ENCODE assay signal across 18 mouse cellular contexts in the genomic region with DNA sequence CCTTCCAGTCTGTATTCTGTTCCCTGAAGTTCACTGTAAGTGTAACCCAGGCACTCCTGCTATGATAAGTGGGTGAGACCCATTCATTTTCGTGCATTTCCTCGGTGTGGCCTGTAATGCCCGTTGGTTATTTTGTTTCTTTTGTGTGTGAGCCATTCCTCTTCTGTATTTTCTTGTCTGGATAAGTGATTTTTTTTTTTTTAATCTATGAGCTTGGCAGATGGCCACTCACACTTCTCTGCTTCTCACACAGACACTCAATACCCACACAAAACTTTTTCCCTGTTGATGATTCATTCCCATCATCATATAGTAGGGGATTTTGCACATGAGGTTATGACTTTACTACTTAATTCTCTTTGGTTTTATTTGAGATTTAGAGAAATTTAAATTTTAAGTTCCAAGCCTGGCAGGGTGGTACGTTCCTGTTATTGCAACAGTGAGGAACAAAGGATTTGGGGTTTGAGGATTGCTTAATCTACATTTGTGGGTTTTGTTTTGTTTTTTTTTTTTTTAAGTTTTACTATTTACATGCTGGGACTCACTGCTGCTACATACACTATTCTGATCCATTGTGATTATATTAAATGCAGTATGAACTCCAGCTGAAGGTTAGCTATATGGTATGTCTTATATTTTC. TPM values are rescaled to one million over a fixed set of nuclear protein-coding genes. Genes with fewer than 3 reads are reported as not detected.
DNase-seq lines count a peak whose midpoint lies in the region; ATAC-seq lines count a peak whose summit lies in the region.
"Had no signal": no experiment of that assay in that cellular context is flagged by ENCODE, and none has a peak within 500 bp of the region (broad histone marks: within the 10 kb centered on the region; RNA-seq: fewer than 3 reads in every experiment).

No protein-coding gene starts in this region.

- H3K27ac ChIP-seq in liver, embryonic 12.5 days = peak overlapping the region; percentile 56; the same call in 1 of the 2 replicates
- H3K27ac ChIP-seq: embryonic facial prominence, embryonic 13.5 days; forebrain, embryonic 13.5 days; hindbrain, embryonic 15.5 days had no signal

- H3K36me3 ChIP-seq in liver, embryonic 12.5 days = peaks cover 8% of the 10 kb centered on the region

- 74% methylated on average over 4 of the region's 4 CpGs for WGBS in liver, embryonic 12.5 days (ENCODE audit: insufficient replicate concordance)

- H3K4me2 ChIP-seq in liver, embryonic 12.5 days = no peak overlapping the region
- H3K4me2 ChIP-seq: embryonic facial prominence, embryonic 13.5 days; forebrain, embryonic 13.5 days; hindbrain, embryonic 15.5 days had no signal

- DNase-seq in right cerebral cortex, adult 18-20 months = peak; percentile 19
- DNase-seq in right cerebral cortex, postnatal 36 days (ENCODE audit: low spot score in 2 of 2) = no peak
- DNase-seq in NIH3T3 (ENCODE audit: low read depth) = peak; percentile 22
- DNase-seq in telencephalon, adult 2 months (ENCODE audit: low read depth, low spot score) = peak; percentile 36
- no peak for DNase-seq in cerebellum, postnatal 10 days
- DNase-seq in embryo, embryonic 10.5 days (ENCODE audit: low spot score) = no peak
- DNase-seq in thymus, postnatal 10 days (ENCODE audit: low spot score in 2 of 2) = no peak
- DNase-seq: adrenal gland, adult 2 months; heart, postnatal 14 days; kidney, adult 11 months; kidney, postnatal 14 days; right cerebral cortex, postnatal 14 days; thymus, adult 2 months had no signal

- no peak overlapping the region for H3K4me3 ChIP-seq in liver, embryonic 12.5 days
- H3K4me3 ChIP-seq: embryonic facial prominence, embryonic 13.5 days; forebrain, embryonic 13.5 days; hindbrain, embryonic 15.5 days had no signal

- H3K4me1 ChIP-seq in liver, embryonic 12.5 days = peaks cover 15% of the 10 kb centered on the region
- H3K4me1 ChIP-seq: embryonic facial prominence, embryonic 13.5 days; forebrain, embryonic 13.5 days; hindbrain, embryonic 15.5 days had no signal

- H3K27me3 ChIP-seq in liver, embryonic 12.5 days (replicated peaks) = no peaks in the 10 kb centered on the region
- H3K27me3 ChIP-seq: embryonic facial prominence, embryonic 13.5 days; forebrain, embryonic 13.5 days; hindbrain, embryonic 15.5 days had no signal

- H3K9ac ChIP-seq in liver, embryonic 12.5 days = no peak overlapping the region
- H3K9ac ChIP-seq: embryonic facial prominence, embryonic 13.5 days; forebrain, embryonic 13.5 days; hindbrain, embryonic 15.5 days had no signal

- no peak for ATAC-seq in liver, embryonic 12.5 days
- ATAC-seq: forebrain, embryonic 13.5 days; midbrain, embryonic 16.5 days had no signal

- no peaks in the 10 kb centered on the region for H3K9me3 ChIP-seq in liver, embryonic 12.5 days (replicated peaks)
- H3K9me3 ChIP-seq: embryonic facial prominence, embryonic 13.5 days; forebrain, embryonic 13.5 days; hindbrain, embryonic 15.5 days had no signal

RNA-seq across cellular contexts. Expression of a gene that starts 12.8 kb away (rescaled TPM):
- polyA plus RNA-seq in liver, embryonic 12.5 days (2016; fragmentation: Nextera tagmentation; extraction: Ambion mirVana) = 6.5 TPM in 2 replicates

RNA-seq across cellular contexts. Expression of a gene that starts 15.9 kb away (rescaled TPM):
- 1,584 and 1,643 TPM in 2 replicates for polyA plus RNA-seq in liver, embryonic 12.5 days (2016; fragmentation: Nextera tagmentation; extraction: Ambion mirVana)

RNA-seq across cellular contexts. Expression of a gene that starts 38.1 kb away (rescaled TPM):
- 72.6 and 77.5 TPM in 2 replicates for polyA plus RNA-seq in liver, embryonic 12.5 days (2016; fragmentation: Nextera tagmentation; extraction: Ambion mirVana)

Comparison
In these comparisons a context has a peak if more than half of its experiments do, and no peak if none do; other contexts are left out.
1. DNase-seq: peak in right cerebral cortex, adult 18-20 months (single experiment), NIH3T3 (single experiment) and telencephalon, adult 2 months (single experiment); none in right cerebral cortex, postnatal 36 days (0 of 2), cerebellum, postnatal 10 days (0 of 2), embryo, embryonic 10.5 days (single experiment) and thymus, postnatal 10 days (0 of 2).